Mouse (Mus musculus) adrenal gland, postnatal 4 days (tissue): ENCODE data around the gene Zfp354b. TPM values are rescaled to one million over a fixed set of nuclear protein-coding genes. Genes with fewer than 3 reads are reported as not detected.

Source experiments
- DNase-seq, 2 experiments: peaks; one replicate each; pipeline ENCODE4 v3.0.0; 2021 to 2022; ENCODE audit warnings: low spot score in 2 of 2, mixed read lengths in 2 of 2
- long read RNA-seq, 2 experiments: library from polyadenylated mRNA; stranded (forward); transcript quantifications; one replicate each; pipeline ENCODE4 v2.0.0; 2021
- total RNA-seq, 2 experiments: library from RNA; stranded (reverse); gene quantifications; 2 replicates each; pipeline ENCODE4 v1.2.3; 2021

Zfp354b gene
- total RNA-seq = 1 to 10 TPM; 1.8 to 2.9 TPM
- long read RNA-seq, experiment 1, partial matches to known transcripts = 1 of 2 reads
- long read RNA-seq, experiment 1, other reads (novel, unspliced or antisense) = 1 of 2 reads
- long read RNA-seq, experiment 2, partial matches to known transcripts = 0 of 1 reads
- long read RNA-seq, experiment 2, other reads (novel, unspliced or antisense) = 0 of 1 reads

DNA sequence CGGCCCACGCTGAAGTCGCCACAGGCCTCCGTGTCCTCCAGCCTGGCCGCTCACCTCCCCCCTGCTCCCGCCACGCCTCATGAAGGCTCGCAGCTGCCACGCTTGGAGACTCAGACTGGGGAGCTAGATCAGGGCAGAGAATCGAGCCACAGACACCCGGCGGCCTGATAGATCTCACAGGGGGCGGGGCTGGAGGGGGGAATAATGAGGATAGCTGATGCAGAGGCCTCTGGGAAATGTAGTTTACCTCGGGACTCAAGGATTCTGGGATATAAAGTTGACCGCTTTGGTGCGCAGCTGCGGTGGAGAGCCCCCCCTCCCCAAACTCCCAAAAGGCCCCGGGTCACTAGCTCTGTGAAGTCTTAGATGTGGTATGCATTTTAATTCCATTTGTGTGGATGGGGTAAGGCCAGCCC lies at the start of gene Zfp354b:
Gene Zfp354b (minus strand): TSS at position 183 of the 416 bp plus-strand sequence.
- DNase-seq = peak; percentile 21 to 60

DNA sequence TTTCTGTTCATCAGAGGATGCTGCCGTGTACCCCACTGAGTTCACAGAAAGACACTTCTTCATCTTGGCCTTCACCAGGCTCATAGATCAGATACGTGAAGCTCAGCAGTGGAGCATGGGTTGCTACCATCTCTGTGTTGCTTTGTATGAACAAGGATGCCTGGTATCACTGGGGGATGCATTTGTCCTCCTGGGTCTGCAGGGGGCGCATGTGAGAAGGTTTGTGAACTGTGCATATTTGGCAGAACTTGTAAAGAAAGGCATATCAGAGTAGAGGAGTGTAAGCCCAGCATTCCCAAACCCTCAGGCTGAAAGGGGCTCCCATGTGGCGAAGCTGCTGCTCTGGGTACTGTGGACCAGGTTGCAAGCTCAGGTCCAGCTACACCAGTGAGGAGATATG lies 45.8 kb upstream of the Zfp354b start:
- no peak for DNase-seq

DNA sequence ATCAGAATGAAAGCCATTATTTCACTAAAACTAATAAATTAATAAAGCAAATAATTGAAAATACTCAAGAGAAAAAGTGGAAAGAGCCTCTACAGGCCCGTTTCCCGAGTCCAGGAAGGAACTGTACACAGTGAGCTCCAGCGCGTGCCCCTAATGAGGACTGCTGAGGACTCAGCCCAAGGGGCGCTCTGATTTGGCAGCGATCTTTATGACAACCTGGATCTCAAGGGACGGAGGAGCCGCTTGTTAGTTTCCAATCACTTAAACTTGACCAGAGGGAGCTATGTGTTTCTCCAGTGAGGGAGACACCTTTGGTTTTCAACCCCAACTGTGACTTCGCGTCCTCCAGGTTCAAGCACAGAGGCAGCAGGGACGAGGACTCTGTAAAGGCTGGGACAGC lies 34.8 kb upstream of the Zfp354b start, which contains the start of gene Olfr1378:
Gene Olfr1378 (plus strand): TSS at position 301 of the 400 bp plus-strand sequence.
- DNase-seq = no peak

DNA sequence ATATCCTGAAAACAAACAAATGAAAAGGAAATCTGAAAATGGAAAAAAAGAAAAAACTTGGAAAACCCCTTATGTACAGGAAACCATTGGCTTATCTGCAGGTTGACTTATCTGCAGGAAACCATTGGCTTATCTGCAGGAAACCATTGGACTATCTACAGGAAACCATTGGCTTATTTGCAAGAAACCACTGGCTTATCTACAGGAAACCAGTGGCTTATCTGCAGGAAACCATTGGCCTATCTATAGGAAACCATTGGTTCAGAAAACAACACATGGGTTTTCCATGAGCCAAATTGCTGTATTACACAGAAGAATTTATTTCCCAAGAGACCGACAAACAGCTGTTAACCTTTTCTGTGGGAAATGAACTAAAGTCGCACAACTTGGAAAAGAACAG lies 33.5 kb upstream of the Zfp354b start:
- DNase-seq = no peak

DNA sequence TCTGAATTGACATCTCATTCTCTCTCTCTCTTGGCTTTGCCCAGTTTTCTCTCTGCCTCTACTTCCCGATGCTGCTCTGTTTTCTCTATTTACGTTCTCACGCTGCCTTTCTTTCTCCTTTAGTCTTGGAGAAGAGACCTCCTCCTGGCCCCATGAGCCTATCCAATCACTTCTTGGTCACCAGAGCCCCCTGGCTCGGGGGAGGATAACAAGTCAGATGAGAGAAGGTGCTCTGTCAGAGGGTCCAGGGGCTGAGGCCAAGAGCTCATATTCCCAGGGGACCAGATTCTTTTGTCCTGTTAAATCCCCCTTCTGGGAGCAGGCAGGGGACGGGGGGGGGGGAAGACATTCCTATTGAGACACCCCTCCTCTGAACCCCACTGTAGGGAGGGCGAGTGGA lies 22.2 kb upstream of the Zfp354b start, which contains the start of gene Prop1:
Gene Prop1 (minus strand): TSS at position 101 of the 400 bp plus-strand sequence.
- DNase-seq = no peak

DNA sequence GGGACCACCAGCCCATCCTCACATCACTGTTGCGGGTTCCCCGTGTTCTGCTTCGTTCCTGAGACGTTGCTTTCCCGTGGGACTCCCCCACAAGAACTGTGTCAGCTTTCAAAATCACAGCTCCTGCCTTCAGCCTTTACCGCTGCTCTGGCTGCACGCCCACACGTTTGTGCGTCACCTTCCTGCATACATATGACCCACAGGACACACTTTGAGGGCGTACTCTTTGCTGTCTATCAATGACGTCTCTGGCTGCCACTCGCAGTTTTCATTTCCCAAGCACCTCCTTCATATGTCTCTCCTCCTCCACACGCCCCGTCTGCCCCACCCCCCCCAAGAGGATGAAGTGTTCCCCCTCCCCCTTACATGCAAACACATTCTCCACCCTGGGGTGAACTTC lies 20.9 kb upstream of the Zfp354b start:
- DNase-seq = no peak

DNA sequence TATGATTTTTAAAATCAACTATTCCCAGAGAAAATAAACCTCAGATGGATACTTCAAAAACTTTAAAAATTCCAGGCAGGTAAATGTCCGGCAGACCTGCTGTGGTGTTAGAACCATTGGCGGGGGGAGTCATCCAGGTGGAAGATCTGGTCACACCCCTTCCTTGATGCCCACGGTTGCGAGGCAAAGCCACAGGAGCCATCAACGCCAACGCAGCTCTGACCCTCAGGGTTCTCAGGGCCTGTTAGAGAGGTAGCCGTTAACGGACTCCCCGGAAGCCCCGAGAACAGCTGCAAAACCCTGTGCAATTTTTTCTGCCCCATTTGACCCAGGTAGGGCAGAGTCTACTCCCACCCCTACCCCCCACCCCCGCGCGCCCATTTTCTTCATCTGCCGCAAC lies 12.1 kb upstream of the Zfp354b start, which contains the start of gene 4933414I15Rik:
Gene 4933414I15Rik (minus strand): TSS at position 260 of the 400 bp plus-strand sequence.
- DNase-seq = no peak

DNA sequence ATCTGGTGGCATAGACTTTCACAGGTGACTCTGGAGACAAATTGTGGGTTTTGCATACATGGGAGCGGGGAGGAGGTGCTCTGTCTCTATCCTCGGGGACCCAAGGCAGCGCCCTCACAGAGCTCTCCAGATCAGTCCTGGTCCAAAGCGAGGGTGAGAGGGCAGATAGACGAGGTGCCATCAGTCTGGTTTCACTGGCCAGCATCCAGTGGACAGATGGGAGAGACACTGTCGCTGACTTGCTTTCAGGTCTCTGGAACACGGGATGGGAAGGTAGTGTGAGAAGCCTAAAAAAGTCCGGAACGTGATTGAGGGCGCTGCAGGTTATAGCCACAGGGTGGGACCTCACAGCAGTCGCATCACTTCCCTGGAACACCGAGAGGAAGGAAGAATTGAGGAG lies 11.0 kb upstream of the Zfp354b start:
- no peak for DNase-seq

DNA sequence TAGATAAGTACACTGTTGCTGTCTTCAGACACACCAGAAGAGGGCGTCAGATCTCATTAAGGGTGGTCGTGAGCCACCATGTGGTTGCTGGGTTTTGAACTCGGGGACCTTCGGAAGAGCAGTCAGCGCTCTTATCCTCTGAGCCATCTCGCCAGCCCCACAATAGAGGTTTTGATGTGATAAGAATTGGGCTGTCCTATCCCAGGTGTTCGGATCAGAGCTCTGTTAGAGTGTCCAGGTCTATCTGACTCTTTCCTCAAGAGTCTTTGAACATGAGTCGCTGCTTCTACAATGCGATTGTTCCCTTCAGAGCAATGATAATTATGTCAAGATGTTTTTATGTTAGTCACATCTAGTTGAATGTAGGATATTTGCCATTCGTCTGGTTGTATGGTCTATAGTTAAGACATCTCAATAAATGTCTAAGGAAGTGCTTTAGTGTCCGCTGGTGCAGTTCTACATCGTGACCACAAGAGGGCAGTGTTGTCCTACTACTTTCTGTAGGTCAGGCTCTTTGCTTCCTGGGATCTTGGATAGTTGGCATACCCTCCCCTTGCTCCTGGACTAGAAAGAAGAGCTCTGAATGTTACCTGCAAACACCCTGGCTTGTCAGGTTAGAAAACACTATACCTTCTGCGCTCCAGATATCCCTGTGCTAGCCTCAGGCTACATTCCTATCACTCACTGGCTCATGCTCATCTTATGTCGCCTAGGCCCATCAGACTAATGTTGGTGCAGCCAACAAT lies 8.4 kb upstream of the Zfp354b start:
- no peak for DNase-seq

DNA sequence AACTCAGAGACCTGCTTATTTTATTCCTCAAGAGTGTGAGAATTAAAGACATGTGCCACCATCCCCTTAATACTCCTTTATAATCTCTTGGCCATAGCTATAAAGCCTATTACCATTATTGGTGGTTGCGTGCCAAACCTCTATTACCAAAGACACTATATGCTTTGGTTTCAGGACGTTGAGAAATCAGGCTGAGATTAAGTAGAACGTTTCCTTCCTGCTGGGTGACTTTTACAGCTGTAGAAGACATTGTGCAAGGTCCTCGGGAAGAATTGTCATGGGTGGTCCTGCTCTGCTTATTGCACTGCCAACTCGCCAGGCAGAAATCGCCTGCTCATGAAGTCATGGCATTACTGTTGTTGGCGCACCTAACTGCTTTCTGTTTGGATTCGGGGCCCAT lies 7.0 kb upstream of the Zfp354b start:
- DNase-seq = no peak

DNA sequence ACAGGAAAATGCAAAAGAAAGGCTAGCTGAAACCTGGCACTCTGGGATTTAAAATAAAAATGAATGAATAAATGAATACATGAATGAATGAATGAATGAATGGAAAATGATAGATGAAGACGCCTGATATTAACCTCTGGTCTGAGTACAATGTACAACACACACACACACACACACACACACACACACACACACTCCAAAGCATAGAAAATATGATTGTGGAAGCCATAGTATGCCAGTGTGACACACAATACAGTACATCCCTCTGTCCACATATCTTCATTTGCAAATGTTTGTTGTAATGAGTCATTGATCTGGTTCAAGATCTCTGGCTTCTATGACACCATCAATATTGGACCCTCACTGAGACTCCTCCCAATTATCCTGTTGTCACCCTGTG lies 607 bp upstream of the Zfp354b start:
- DNase-seq = no peak

DNA sequence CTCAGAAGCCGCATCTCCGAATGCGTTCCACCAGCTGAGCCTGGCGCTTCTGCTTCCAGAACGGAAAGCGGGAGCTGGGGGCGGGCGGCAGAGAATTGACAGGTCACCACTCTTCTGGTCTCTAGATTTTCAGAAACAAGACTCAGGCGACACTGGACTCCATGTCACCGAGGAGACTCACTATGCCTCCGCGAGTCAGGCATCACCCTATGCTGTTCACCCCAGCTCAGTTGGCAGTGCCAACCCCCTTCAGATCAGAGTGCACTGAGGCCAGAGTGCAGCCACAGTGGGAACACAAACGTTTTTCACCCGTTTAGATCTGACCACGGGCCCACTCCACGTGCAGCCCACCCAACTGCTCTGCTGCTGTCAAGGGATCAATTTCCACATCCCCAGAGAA lies 412 bp downstream of the Zfp354b start:
- no peak for DNase-seq

DNA sequence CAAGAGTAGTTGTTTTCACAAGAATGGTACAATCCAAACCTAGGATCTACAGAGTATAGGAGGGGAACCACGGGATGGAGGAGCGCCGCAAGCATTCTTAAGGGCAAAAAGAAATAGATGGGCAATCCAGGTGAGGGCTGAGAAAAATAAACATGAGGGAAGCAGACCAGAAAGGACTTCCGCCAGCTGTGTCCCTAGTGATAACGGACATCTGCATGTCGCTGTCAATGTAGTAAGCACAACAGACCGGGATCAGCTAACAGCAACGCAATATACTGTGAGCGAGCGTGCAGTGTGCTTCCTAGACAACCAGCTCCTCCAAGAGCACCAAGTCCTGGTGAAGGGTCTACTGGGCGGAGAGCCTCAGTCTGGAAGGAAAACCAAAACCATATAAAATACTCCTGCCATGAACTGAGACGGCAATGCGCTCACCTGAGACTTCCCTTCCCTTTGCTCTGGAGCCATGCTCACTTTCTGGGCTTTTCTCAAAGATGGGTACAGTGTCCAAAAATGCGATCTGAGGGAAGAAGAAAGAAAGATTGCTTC lies 891 bp downstream of the Zfp354b start:
- no peak for DNase-seq

DNA sequence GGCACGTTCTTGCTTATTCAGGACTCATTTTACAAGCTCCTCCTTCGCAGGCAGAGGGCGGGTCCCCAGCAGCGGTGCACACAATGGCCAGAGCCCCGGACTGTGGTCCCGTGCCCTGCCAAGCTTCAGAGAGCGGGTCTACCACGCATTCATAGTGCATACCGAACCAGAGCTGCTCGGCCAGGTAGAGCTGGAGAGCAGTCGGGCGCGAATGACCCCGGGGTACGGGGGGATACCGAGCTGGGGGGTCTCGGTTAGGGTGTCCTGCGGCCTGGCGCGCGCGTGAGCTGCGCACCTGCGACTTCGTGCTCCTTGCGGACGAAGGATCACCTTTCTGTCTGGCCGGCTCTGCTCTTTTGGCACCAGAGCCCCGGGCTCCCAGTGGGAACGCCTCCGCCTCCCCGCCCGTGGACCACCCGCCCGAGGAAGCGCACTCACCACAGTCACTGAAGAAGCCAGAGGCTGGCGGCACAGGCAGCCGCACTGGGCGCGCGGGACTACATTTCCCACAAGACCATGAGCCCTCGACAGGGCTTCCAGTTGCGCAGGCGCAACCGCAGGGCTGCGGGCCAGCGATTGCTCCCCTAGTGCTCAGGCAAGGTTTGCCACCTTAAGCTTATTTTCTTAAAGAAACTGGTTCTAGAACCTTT lies 15.6 kb downstream of the Zfp354b start, which contains the start of gene Zfp2:
Gene Zfp2 (minus strand): TSS at position 495 of the 650 bp plus-strand sequence.
- peak; percentile 66 to 67 for DNase-seq

DNA sequence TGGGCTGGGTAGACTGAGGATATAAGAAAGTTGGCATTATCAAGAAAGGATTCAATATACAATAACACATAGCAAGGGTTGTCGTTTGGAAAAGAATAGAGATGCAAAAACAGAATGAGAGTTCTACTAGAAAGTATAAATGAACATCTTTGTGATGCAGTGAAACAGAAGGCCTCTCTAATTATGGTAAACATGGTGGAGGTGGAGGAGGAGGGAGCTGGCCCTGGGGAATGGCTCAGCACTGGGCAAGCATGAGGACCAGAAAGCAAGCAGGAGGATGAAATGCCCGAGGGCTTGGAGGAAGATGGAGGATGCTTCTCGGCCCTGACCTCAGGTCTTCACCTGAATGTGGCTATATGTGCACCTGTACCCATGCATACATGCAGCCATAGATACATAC lies 17.0 kb downstream of the Zfp354b start:
- DNase-seq = no peak

DNA sequence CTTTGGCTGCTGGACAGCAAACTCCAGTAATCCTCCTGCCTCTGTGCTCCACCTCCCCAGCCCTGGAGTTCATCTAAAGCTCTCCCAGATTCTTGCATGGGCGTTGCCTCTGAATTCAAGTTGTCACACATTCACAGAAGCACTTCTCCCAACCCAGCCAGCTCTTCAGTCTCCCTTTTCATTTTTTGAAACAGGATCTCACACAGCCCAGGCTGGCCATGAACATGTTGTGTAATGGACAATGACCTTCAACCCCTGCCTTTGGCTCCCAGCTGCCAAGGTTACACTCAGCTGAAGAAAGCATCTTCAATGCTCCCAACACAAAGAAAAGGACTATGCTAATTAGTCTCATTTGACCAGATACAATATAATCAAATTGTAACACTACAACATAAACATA lies 18.1 kb downstream of the Zfp354b start:
- no peak for DNase-seq

DNA sequence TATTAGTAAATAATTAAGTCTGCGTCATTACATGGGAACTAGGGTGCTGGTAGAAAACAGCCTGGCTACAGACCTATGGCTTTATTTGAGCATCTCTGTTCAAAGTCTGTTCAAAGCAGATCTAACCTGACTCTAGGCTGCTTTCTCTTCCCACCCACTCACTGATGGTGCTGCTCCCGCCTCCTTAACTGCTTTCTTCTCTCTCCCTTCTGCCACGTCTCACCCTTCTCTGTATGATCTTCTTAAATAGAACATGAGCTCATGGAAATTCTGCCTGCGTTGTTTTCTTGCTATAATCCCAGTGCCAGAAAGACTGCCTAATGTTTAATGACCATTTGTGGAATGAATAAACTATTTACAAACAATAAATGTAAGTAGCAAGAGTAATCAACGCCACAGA lies 23.3 kb downstream of the Zfp354b start:
- no peak for DNase-seq

DNA sequence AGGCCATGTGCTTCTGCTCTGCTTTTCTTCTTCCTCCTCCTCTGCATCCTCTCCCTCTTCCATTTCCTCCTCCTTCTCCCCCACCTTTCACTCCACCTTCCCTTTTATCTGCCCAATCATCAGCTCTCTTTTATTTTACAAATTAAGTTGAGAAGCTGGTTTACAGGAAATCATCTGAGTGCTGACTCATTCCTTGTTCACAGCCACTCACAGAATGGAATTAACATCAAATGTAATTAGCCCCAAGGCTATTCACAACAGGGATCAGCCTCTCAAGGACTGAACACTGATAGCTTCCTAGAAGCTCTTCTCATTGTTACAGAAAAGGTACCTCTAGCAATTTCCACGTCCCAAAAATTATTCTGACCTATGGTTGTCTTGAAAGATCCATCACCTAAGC lies 34.1 kb downstream of the Zfp354b start:
- DNase-seq = no peak

DNA sequence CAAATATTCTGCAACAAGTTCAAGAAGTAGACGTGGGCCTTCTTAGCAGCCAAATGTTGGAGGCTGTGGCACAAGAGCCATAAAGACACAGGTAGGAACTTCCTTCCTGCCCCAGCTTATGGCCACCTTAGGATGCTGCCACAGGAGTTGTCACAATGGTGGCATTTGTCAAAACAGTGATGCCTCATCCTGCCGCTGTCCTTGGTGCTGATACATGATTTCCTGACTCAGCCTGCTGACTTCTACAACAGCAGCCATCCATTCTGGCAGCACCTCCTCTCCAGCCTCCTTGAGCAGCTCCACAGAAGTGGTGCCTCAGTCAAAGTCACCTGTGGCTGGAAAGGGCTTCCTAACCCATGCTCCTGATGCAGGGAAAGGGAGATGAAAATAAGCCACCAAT lies 39.0 kb downstream of the Zfp354b start:
- DNase-seq = no peak

DNA sequence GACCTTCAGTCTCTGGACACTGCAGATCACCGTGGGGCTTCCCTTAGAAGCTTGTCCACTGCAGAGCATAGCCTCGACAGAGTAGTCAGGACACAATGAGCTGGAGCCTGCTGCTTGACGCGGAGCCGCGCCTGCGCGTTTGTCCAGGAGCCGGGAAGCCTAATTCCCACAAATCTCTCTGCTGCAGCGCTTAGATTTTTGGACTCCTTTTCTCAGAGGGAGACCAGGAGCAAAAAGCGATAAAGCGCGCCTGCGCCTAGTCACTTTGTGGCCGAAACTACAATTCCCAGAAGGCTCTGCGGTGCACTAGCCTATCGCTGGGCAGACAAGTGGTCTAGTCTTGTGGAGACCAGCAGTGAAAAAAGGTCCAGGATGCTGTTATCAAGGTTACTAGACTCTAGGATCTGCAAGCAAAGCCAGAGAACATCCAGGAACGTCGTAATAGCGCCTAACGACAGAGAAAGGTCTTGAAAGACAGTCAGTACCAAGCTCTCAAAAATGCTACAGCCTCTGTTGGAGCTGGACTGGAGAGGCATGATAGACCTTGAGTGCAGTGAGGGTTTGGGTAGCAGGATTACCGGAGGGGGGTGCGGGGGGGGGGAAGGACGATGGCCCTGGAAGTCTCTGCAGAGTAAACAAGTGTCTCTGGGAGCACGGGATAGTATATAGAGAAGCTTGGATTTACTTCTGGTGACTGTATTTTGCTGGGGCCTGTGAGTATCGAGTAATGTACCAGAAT lies 43.9 kb downstream of the Zfp354b start, which contains the start of gene Zfp454:
Gene Zfp454 (minus strand): TSS at position 262 of the 739 bp plus-strand sequence.
- peak; percentile 51 to 79 for DNase-seq

DNA sequence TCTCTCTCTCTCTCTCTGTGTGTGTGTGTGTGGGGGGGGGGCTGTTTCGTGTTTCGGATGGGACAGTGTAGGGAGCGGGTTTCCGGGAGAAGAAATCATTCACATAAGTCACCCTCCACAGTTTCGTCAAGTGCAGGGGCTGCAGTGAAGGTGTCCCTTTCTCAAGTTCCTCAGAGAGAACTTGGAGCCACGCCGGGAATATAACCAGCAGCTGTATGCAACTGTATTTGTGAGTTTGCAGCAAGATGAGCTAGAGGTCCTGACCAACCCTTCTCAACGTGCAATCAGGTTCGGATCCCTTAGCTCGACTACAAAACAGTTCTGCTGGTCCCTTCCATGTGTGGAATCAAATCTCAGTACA lies 44.5 kb downstream of the Zfp354b start:
- no peak for DNase-seq
